Mouse (Mus musculus) spleen, postnatal 36 days (tissue): ENCODE results near the gene Gstm1.
"Not testable (repeated sequence)": the region's sequence is repeated elsewhere in the genome, so short reads cannot be mapped to it uniquely, and the experiment has no call there.

Source experiments
- DNase-seq, 2 experiments: peaks; one replicate each; pipeline ENCODE4 v3.0.0; 2022; ENCODE audit warnings: low spot score in 2 of 2, mixed read lengths in 1 of 2

The Gstm1 gene

DNA sequence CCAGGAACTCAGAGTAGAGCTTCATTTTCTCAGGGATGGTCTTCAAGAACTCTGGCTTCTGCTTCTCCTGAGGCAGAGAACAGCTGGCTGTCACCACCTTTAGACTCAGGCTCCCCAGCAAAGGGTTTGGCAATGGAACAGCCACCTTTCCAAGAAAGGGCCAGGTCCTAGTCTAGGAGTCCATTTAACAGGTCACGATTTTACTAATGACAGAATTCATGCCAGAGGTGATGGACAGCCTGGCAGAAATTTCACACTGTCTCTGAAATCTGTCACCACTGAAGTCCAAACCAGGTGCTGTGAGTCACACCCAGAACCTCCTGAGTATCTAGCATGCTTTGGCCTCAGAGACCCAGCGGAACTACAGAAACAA lies 2.8 kb downstream of the Gstm1 start:
- DNase-seq = no peak

DNA sequence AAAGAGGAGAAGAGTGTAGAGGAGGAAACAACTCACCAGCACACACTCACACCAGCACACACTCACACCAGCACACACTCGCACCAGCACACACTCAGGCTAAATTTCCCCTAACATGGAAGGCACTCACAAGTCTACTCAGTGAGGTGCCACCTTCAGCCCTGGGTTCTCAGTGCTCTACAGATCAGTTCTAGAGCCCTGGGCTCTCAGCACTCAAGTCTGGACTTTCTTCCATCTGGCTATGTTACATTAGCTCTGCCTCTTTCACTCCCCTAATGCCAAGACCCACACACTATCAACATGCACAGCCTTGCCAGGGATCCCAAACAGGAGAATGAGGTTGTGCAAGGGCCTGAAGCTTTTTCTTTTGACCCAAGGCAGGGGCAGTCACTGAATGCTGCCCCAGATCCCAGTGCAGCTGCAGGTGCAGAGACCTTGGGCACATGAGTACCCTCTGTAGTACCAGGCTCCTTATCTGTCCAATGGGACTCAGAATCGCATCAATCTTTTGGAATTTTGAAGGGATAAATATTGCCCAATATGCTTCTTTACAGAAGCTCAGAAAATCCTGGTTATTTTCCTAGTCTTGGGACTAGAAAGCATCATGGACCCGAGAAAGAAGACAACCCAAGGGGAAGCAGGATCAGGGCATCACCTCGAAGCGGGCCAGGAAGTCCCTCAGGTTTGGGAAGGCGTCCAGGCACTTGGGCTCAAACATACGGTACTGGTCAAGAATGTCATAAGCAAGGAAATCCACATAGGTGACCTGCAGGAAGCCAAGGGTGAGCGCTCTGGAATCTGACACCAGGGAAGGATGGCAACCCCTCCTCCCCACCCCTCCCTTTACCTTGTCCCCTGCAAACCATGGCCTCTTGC lies 3.4 kb downstream of the Gstm1 start:
- no peak for DNase-seq

DNA sequence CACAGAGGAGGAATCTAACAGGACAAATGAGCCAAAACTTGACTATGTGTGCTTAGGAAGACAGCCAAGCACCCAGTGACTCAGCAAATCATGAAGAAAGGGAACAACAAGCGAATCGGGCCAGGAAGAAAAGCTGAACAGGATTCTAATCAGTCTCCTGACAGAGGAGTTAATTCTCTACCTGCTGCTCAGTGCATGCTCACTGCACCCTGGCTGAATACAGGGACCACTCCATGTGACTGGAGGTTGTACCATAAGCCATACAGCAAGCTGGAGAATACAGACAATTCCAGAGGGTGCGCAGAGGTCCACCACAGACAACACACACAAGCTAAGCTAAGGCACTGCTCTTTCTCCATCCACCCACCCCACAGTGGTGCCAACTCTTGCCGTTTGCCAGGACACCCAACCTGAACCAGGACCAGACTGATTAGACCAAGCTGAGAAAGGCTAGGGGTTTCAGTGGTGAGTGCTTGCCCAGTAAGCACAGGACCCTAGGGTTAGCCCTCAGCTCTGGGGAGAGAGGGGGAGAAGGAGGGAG lies 4.4 kb downstream of the Gstm1 start:
- peak in 1 of 2 experiments; percentile 6 for DNase-seq

DNA sequence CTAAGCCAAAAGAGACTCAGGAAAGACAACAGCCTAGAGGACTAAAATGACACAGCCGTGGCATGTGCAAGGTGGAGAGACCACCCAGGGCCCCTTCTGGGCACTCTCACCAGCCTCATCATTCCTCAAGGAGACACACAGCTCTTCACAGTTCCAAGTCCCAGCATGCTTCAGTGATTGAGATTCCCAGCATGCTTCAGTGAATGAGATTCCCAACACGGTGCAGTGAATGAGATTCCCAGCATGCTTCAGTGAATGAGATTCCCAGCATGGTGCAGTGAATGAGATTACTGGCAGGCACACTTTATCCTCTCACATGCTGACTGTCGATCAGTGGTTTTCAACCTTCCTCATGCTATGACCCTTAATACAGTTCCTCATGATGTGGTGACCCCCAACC lies 6.2 kb downstream of the Gstm1 start:
- no peak for DNase-seq

DNA sequence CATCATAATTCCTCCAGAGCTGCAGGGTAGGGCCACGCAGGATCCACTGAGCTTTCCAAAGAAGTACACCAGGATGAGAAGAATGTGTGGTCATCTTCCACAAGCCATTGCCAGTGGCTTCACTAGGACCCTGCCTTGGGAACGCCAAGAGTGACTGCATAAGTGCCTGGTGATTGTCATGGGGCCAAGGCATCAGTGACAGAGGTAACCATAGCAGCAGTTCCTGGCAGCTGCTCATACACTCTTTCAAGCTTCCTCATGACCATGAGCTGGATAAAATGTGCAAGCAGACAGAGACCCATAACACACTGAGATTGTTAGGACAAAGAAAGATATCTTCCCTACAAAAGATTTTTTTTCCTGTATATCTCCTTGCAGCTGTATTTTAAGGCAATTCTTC lies 7.5 kb downstream of the Gstm1 start:
- no peak for DNase-seq

DNA sequence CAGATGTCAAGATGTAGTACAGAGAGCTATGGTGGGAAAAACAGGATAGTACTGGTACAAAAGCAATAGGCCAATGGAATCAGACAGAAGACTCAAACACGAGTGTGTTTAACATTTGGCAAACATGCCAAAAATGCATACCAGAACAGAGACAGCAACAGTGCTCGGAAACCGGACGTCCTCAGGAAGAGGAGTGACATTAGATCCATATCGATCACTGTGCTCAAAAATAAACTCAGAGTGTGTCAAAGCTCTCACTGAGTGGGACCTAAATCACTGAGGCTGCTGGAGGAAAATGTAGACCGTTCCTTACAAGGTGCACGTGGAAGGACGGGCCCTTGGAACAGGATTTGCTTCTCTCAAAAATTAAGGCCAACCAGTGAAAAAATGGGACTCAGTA lies 15.8 kb downstream of the Gstm1 start:
- DNase-seq = no peak

DNA sequence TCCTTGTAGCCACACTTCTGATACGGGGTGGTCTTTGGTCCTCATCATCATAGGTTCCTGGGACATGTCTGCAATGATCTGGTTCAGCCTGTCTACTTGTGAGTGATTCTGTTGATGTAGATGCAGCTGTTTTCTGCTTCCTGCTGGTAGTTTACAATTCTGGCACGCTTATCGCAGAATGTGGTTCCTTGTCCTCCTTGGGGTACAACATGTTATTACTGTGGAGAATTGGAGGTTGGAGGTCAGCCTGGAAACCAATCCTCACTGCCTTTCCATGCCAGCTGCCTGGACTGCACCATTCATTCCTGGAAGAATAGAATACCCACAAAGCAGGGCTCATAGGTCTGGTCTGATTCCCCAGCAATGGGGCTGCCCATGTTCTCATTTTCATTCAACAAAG lies 18.3 kb downstream of the Gstm1 start:
- DNase-seq = no peak

DNA sequence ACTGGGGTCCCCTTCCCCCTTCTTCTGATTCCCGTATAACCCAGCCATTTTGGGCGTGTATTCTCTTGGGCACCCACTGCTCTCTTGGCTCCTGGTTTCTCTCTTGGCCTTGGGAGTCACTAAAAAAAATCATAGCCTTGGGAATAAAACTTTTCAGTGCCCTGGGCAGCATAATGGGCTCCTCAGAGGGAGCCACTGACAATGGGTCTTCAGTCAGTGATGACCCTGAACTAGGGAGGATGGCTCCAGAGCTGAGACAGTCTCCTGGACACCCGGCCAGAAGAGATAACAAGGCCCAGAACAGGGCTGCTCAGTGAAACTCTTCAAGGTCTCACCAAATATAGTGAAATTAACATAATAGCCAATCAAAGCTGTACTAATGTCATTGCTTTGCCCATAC lies 19.2 kb downstream of the Gstm1 start:
- DNase-seq = no peak

DNA sequence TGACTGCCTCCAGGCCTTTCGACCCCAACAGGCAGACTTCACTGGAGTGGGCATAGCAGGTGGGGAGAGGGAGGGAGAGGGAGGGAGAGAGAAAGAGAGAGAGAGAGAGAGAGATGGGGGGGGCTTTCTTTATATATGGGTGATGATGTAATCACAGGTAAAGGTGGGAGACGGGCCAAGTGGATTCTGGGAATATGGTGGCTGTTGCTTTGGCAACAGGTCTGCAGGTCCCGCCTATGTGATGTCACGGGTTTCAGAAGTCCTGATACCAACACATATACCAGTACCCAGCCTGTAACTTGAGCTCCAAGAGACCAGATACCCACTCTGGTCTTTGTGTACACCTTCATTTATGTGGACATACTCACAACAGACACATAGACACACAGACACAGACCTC lies 21.2 kb downstream of the Gstm1 start:
- no peak for DNase-seq

DNA sequence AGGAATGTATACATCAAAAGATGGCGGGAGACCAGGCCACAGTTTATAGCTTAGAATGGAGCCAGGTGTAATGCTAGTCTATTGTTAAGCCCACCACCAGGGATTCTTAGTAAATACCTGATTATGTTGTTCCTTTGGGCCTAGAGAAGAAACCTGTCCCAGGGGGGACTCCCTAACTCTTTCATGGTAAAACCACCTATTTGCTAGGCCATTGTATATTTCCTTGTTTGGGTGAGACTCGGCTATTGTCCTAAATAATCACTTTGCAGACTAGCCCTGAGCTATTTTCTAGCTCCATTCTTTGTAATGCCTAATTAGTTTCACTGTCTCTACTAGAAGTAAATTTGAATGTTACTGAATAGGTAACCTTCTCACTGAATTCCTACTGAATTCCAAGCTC lies 21.8 kb downstream of the Gstm1 start:
- DNase-seq = not testable (repeated sequence)

DNA sequence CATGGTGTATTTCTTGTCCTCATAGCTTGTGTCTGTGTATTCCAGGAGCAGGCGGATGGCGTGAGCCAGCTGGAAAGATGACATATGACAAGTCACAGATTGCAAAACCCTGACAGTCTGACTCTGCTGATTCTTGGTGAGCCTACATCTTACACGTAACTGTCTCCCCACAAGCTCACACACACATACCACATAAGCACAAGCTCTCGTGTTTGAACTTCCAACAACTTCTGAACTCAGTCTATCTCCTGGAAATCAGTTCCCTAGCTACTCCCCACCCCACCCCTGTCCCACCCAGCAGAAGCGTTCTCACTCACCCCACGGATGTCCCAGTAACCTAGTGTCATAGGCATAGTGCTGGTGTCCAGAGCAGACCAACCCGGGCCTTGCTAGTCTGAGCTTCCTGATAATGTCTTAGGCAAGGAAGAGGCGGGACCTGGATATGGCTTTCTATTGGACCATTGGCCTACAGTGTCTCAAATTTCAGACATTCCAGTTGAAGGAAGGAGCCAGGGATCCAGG lies 31.7 kb downstream of the Gstm1 start, which contains the start of gene Gstm2:
Gene Gstm2 (minus strand): TSS at position 413 of the 522 bp plus-strand sequence.
- DNase-seq = no peak

DNA sequence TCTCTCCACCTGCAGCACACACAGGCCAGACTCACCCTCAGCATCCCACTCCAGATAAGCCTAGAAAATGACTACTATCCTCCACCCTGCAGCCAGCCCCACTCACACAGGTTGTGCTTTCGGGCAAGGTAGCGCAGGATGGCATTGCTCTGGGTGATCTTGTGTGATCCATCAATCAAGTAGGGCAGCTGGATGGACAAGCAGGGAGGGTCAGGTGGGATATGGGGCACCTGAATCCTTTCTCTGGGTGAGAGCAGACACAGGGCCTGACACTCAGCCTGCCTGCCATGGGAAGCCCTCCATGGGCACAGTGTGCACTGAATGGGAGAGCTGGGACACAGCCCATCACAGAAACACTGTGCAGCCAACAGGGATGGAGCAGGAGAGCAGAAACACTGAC lies 32.6 kb downstream of the Gstm1 start:
- not testable (repeated sequence) for DNase-seq

DNA sequence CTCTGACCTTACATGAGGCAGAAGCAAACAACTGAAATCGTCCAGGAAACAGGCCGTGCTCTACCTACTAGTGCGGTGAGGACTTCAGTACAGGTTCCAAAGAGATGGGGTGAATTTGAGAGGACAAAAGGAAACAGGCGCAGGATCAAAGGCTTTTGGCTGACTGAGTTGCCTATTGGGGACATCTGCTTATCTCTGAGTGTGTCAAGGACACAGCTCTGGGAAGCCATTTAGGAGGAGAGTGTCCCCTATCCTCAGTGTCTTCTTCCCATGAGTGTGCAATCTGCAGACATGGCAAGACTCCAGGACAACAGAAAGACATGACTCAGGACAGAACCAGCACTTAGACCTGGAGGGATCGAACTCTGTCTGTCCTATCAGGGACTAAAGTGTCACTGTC lies 33.3 kb downstream of the Gstm1 start:
- no peak for DNase-seq

DNA sequence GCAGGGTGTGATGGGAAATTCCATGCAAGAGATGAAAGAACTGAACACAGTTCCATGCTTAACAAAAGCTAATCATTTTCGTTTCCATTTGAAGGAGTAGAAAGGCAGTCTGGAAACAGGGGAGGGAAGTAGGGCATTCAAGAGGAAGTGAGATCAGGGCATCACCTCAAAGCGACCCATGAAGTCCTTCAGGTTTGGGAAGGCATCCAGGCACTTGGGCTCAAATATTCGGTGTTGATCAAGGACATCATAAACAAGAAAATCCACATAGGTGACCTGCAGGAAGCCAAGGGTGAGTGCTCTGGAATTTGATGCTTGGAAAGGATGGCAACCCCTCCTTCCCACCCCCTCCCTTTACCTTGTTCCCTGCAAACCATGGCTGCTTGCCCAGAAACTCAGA lies 34.0 kb downstream of the Gstm1 start:
- no peak for DNase-seq

DNA sequence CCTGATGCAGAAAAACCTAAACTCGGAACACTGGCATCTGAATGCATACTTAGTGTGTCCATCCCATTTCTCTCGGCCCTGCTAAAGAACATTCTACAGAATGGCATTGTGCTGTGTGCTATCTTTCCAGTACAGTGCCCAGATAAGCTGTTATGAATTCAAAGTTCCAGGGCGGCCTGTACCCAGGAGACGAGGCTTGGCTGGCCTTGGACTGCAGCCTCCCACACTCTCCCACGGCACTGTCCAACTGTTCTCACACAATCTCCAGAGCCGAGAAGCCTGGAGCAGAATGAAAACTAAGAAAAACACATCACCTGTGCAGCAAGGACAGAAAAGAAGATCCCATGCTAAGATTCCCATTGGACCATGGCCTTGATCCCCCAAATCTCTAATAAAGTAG lies 35.0 kb downstream of the Gstm1 start:
- DNase-seq = no peak

DNA sequence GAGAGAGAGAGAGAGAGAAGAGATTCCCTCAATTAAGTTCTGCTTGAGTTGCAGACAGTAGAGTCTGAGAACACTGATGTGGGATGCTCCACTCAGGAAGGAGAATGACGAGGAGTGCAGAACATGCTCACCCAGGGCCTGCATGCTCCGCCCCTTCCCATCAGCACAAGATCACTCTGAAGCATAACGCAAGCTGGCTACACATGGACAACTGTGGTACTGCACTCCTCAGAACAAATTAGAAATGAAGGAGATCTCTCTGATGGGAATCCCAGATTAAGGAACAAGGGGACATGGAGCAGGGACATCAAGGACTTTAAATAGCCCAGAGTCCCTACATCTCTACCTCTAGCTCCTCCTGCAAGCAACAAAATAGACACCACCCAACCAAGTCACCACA lies 36.5 kb downstream of the Gstm1 start:
- no peak for DNase-seq

DNA sequence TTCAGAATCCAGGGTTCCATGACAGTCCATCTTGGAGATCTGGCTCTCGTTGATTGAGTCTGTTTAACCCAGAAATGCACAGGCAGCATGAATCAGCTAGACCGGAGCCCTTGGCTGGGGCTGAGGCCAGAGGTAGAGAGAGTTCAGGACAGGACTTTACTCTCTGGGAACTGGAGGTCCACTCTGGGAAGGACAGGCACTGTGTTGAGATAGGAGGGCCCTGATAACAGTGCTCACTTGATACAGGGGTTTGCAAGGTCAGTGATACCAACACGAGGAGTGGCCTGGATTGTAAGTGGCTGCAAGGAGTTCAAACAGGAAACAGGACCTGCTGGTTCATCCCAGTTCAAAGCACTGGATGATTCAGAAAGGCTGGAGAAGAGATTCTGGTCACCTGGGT lies 40.1 kb downstream of the Gstm1 start:
- no peak for DNase-seq

DNA sequence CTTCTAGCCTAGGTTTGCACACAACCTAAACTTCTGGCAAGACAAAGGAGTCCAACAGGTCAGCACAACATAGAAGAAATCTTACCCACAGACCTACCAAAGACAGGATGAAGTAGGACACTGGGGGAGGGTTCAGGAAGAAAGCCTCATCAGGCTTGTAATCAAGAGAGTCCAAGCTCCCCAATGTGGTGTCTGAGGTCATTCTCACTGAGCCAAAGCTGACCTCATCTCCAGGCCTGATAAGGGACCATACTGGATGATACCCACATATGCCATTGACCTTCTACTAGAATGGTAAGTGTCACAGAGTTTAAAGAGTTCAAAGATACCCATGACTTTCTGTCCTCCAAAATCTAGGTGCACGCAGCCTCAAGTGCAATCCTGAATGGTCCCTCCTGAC lies 43.5 kb downstream of the Gstm1 start:
- DNase-seq = no peak

DNA sequence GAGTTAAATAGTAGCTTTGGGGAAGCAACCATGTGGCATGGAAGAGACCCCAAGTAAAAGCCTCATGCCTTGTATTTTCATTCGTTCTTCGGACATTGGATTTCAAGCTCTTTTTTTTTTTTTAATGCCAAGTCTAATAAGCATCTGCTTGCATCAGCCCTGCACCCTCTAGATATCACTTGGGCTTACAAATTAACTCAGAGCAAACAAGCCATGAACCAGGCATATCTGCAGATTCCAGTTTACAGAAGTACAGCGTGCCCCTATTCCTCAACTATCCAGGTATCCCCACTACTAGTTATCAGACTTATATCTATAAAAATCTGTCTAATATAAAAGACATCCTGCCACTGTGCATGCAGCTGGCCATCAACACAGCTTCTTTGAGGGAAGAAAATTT lies 45.7 kb downstream of the Gstm1 start:
- no peak for DNase-seq

DNA sequence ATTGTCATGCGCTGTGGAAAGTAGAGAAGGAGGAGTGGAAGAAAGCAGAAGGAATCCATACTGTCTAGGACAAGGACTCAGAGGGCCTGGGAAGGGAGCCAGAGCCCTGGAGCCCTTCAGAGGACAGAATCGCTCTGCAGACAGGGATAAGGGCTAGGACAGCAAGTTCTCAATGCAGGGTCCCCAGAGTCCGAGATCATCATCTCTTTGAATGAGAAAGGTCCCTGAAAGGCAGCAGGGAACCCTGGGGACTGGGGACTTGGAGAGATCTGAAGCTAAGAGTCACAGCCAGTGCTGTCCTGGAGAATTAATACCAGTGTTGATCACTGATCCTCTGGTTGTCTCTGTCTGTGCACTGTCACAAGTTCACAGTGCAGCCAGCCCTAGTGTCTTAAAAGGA lies 46.7 kb downstream of the Gstm1 start:
- DNase-seq = not testable (repeated sequence)

DNA sequence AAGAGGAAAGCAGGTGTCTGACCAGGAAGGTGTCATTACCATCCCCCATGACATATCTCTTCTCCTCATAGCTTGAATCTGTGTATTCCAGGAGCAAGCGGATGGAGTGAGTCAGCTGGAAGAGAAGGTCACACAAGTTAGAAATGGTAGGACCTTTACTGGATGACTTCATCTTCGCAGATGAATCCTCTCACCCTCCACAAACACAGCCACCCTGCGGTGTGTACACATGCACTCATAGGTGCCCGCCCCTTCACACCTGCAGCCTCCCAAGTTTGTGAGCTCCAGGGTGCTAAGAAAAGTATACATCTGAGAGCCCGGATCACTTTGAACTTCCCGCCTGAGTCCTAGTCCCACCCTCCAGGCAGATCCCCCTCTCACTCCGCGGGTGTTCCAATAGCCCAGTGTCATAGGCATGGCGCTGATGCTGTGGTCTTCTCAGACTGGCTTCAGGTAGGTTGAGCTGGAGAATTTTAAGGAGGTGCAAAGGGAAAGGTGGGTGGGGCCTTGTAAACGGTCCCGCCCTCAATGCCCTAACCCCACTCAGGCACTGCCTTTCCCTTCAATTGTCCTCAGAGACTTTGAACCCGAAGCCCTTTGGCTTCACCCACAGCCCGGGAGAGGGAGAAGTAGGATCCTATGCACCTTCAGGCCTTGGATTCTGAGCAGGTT lies 48.9 kb downstream of the Gstm1 start, which contains the start of gene Gstm3:
Gene Gstm3 (minus strand): TSS at position 560 of the 672 bp plus-strand sequence.
- no peak for DNase-seq

DNA sequence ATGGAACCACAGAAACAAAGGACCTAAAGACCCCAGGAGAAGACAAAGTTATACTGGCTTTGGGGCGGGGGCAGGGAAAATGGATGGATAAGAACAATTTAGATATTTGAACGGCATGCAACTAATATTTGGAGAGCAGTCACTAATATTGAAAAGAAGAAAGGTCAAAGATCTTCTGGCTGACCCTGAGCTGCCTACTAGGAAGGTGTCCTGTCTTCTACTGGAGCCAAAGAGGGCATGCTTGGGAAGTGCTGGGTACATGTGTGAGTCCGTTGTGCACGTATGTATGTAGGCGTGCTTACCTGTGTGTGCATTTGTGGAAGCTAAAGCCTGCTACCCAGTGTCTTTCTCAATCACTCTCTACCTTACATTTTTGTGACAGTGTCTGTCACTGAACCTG lies 51.1 kb downstream of the Gstm1 start:
- no peak for DNase-seq

DNA sequence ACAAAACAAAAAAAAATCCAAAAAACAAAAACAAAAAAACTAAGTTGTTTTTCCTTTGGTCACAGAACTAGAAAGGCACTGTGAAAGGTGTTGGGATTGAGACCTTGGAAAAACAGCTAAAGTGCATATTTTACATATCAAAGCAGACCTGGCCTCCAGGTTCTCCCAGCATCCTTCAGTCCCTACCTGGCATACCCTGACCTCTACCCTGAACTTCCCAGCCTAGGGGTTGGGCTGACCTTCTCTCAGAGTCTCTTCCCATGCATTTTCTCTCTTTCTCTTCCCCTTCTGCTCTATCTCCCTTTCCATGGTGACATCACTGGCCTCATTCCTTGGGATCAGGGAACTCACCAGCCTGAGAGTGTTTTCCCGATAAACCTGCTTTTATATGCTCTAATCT lies 52.2 kb downstream of the Gstm1 start:
- no peak for DNase-seq
